Mouse (Mus musculus): ENCODE data around the gene Aldh1l1. TPM values are rescaled to one million over a fixed set of nuclear protein-coding genes. Genes with fewer than 3 reads are reported as not detected.

Gene Aldh1l1
- total RNA-seq, 1 experiment from 2014 or later = not detected

DNA sequence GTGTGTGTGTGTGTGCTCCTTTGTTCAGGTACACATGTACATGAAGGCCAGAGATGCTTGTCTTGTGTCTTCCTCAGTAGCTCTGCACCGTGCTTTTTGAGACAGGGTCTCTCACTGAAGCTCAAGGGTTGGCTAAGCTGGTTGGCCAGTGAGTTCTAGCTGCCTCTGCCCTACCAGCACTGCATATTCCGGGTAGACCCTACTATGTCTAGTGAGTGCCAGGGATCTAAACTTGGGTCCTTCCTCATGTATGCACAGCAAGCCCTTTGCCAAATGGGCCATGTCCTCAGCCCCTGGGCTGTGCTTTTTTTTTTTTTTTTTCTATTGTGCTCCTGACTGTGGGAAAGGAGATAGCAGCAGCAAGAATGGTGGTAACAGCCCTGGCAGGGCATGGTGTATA, 16.0 kb upstream of the Aldh1l1 start:
- no peak for ATAC-seq (ENCODE audit: extremely low read depth, insufficient number of reproducible peaks, low FRiP score, poor library complexity, severe bottlenecking)

DNA sequence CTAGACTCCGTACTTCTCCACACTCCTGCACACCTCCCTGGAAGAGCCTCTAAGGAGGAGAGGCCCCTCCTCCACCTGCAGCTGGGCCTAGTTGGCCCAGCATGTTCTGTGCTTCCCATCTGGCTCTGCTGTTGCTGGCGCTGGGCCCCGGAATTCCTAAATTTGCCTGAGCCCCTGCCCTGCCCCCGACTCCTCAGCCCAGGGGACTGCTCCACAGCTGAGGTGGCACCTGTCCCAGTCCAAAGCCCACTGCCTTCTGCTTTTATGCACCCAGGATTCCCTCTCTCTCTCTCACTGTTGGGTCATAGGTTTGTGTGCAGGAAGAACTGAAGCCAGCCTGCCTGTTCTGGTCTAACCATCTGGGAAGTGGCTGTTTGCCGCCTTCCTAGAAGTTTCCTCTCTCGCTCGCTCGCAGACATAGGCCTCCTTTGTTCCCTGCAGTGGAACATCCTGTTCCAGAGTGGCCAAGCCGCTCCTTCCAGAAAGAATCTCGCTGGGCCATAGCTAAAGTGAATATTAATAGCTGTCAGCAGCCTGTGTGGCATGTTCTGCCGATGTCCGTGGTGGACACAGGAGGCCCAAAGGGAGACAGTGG, 15.2 kb upstream of the Aldh1l1 start:
- ATAC-seq (ENCODE audit: extremely low read depth, insufficient number of reproducible peaks, low FRiP score, poor library complexity, severe bottlenecking) = no peak

- no peak for ATAC-seq (ENCODE audit: extremely low read depth, insufficient number of reproducible peaks, low FRiP score, poor library complexity, severe bottlenecking)
These were observed 14.1 kb upstream of the Aldh1l1 start for GRCm38 (mm10) chr6:90472079-90472478.

DNA sequence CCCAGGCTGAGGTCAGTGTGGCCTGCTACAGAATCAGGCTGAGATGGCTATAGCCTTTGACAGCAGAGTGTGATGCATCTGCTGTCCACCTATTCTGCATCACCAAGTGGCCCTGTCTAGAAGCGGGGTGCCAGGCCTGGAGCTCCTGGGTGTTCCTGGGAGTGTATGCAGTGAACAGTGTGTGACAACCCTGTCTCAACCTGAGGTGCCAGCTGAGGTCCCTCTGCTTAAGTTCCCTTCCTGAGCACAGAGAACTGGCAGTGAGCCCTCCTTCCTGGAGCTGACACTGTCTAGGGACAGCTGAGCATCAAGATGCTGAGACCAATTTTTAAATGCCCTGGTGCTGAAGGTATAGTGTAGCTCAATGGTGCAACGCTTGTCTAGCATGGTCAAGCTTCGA, 13.5 kb upstream of the Aldh1l1 start:
- no peak for ATAC-seq (ENCODE audit: extremely low read depth, insufficient number of reproducible peaks, low FRiP score, poor library complexity, severe bottlenecking)

DNA sequence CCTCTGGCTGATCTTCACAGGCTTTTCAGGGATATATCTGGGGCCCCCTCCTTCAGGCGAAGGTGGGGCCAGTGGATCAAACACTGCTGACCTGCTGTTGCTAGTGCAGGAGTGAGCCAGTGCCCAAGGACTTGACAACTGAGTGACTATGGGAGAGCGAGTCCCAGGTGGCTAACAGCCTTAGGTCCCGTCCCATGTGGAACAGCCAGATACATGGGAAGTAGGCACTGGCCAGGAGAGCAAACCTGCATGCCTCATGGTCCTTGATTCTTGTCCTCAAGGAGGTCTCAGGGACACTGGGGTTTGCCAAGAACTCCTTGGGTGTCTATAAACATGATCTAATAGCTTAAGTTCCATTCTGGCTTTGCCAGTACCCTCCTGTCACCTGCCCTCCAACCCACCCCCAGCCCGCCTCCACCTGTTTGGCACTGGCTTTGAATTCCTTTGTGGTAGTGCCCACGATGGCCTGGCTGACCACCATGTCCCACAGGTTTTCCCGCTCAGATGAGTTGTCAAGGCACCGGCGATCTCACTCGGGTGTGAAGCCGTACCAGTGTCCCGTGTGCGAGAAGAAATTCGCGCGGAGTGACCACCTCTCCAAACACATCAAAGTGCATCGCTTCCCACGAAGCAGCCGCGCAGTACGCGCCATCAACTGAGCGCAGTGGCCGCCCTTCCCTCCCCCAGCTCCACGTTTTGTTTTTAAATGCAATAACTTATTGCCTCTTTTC, 12.4 kb upstream of the Aldh1l1 start:
- ATAC-seq (ENCODE audit: extremely low read depth, insufficient number of reproducible peaks, low FRiP score, poor library complexity, severe bottlenecking) = no peak

DNA sequence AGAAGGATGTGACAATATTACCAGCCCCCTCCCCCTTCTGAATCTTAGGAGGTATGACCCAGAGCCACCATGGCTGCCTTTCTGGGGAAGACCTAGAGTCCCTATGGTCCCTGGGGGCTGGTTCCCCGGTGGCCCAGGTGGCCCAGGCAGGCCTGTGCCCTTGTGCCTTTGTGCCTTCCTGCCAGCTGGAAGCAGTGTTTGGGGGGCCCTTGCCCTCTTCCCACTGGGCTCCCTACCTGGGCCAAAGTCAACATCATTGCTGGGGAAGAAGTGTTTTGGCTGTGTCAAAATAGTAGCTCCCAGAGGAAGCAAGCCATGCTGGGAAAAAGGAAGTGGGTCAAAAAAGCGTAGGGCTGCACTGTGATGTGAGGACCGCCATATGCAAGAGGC, 11.9 kb upstream of the Aldh1l1 start:
- no peak for ATAC-seq (ENCODE audit: extremely low read depth, insufficient number of reproducible peaks, low FRiP score, poor library complexity, severe bottlenecking)

DNA sequence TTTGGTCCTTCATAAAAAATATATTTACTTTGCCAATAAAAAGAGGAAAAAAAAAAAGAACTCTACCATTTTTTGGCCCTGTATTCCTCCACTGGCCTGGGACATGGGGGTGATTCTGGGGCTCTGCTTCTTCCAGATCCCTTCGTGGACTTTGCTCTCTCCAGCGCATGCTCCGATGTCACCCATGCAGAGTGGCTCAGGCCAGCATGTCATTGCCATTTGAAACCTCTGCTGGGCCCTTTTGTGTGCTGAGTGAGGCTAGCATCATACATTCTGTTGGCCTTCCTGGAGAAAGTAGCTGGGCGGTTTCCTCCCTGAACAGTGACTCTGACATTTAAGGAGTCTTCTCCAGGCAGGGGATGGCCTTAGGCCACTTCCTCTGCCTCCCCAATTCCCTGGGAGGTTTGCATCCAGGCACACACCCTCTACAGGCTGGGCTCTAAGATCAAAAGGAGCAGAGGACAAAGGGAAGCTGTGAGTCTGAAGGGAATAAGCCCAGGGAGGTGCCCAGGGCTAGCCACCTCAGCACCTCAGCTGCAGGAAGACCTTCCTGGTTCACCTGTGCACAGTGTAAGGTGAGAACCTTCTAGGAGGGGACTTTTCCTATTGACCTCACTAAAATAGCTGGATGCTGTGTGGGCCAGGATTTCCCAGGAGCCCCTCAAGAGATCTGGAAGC, 10.9 kb upstream of the Aldh1l1 start:
- ATAC-seq (ENCODE audit: extremely low read depth, insufficient number of reproducible peaks, low FRiP score, poor library complexity, severe bottlenecking) = no peak

DNA sequence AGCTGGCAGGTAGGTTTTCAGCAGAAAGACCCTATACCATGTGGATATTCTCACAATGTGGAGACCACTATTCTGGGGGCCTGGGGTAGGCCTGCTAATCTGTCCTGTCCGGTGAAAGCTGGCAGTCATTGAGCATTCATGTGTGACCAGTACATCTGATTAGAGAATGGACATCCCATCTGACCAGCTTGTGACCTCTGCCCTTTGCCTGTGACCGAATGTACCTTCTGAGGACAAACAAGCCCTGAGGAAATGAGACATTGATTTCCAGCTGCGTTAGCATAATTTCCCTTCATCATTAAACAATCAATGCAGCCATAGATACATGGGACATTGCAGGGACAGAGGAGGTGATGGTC, 10.4 kb upstream of the Aldh1l1 start:
- ATAC-seq (ENCODE audit: extremely low read depth, insufficient number of reproducible peaks, low FRiP score, poor library complexity, severe bottlenecking) = no peak

DNA sequence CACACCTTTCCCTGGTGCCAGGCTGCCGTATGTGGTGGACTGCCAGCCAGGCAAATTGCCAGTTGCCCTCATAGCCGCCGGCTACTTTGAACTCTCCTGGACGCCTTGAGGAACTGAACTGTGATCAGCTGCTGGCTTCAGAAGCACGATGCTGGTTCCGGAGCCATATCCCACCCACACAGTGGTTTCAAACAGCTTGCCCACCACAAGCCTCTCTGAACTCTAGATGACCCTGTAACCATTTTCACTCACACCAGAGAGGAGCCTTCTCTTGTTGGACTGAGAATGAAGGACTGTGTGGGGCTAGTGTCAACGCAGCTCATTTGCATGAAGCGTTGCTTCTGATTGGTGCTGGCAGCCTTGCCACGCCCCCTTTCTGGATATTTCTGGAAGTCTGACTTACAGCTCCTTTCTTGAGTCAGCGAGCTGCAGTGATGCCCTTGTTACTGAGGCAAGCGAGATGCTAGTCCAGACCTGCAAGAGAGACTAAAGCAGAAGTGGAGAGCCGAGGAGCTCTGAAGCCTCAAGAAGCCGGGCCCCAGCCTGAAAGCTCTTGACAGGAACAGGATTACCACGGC, 9.2 kb upstream of the Aldh1l1 start:
- no peak for ATAC-seq (ENCODE audit: extremely low read depth, insufficient number of reproducible peaks, low FRiP score, poor library complexity, severe bottlenecking)

DNA sequence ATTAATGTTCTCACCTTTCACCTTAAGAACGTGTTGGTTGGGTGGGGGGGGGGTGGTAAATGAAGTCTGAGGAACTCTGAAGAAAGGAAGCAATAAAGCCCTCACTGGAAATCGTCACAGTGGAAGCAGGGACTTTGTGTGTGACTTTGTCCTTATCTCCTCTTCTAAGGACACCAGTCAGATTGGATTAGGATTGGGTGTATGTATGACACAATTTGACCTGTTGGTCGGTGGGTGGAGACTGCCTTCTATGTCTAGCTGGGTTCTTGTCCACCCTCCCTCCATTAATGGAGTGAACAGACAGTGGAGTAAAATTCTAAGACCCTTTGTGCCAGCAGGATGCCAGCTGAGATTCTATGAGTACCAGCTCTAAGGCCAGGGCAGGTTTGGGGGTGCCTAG, 2.0 kb upstream of the Aldh1l1 start:
- ATAC-seq (ENCODE audit: extremely low read depth, insufficient number of reproducible peaks, low FRiP score, poor library complexity, severe bottlenecking) = no peak

- ATAC-seq (ENCODE audit: extremely low read depth, insufficient number of reproducible peaks, low FRiP score, poor library complexity, severe bottlenecking) = no peak
These were observed 1.4 kb upstream of the Aldh1l1 start for GRCm38 (mm10) chr6:90484876-90485275.

- ATAC-seq (ENCODE audit: extremely low read depth, insufficient number of reproducible peaks, low FRiP score, poor library complexity, severe bottlenecking) = no peak
These were observed 1.3 kb downstream of the Aldh1l1 start for GRCm38 (mm10) chr6:90487531-90487930.

DNA sequence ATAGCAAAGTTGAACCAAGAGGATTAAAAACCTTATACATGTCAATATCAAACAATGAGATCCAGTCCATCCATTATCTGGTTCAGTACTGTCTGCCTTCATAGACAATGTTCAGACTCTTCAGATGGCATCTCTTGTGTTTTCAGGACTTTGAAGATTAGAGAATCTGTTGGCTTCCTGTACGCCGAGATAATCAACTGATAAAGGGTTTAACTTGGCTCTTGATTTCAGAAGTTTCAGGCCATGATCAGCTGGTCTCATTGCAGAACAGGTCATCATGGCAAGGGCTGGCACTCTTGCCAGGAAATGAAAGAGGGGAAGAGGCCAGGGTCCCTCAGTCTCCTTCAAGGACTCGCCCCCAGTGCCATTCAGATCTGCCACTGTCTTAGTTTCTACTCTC, 3.3 kb downstream of the Aldh1l1 start:
- no peak for ATAC-seq (ENCODE audit: extremely low read depth, insufficient number of reproducible peaks, low FRiP score, poor library complexity, severe bottlenecking)

DNA sequence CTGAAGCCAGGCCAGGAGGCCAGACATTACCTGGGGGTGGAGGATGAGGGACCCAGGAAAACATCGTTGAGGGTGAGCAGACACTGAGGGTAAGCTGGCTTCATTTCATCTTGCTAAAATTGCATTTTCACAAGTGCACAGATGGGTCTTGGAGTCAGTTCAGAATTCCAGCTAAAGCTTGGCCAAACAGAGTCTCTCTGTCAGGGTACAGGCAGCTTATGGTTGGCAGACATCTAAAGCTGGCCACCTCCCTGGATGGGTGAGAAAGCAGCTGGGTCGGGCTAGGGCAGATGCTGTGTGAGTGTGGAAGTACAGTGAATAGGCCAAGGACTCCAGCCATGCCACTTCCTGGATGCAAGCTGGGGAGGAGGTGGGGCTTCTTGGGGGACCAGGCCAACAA, 4.7 kb downstream of the Aldh1l1 start:
- ATAC-seq (ENCODE audit: extremely low read depth, insufficient number of reproducible peaks, low FRiP score, poor library complexity, severe bottlenecking) = no peak

- ATAC-seq (ENCODE audit: extremely low read depth, insufficient number of reproducible peaks, low FRiP score, poor library complexity, severe bottlenecking) = no peak
These were observed 5.9 kb downstream of the Aldh1l1 start for GRCm38 (mm10) chr6:90491956-90492744.

GRCm38 (mm10) chr6:90494155-90494554, 7.9 kb downstream of the Aldh1l1 start:
- no peak for ATAC-seq (ENCODE audit: extremely low read depth, insufficient number of reproducible peaks, low FRiP score, poor library complexity, severe bottlenecking)

- ATAC-seq (ENCODE audit: extremely low read depth, insufficient number of reproducible peaks, low FRiP score, poor library complexity, severe bottlenecking) = no peak
These were observed 8.3 kb downstream of the Aldh1l1 start for GRCm38 (mm10) chr6:90494566-90494965.

- no peak for ATAC-seq (ENCODE audit: extremely low read depth, insufficient number of reproducible peaks, low FRiP score, poor library complexity, severe bottlenecking)
These were observed 9.2 kb downstream of the Aldh1l1 start for GRCm38 (mm10) chr6:90495282-90495912.

DNA sequence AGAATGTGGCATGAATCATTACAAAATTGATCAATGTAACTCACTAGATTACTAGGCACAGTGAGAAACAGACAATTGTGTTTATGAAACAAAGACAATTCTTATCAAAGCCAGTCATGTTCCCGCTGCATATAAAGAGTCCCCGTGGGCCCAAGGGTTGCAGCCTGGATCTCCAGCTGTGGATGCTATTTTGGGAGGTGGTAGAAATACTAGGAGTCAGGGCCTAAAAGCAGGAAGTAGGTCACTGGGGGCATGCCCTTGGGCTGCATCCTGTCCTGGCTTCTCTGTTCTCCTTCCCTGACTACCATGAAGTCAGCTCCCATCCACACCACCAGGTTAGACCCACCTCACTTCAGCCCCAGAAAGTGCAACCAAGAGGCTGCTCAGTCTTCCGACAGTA, 10.0 kb downstream of the Aldh1l1 start:
- no peak for ATAC-seq (ENCODE audit: extremely low read depth, insufficient number of reproducible peaks, low FRiP score, poor library complexity, severe bottlenecking)
